Mouse (Mus musculus) kidney, adult 2 months (tissue): Measurements from ENCODE around the gene Mt3.

Source experiments
- CTCF ChIP-seq: fragments of 200-500 bp; conservative IDR thresholded peaks from 2 replicates; pipeline ENCODE4 v1.5.1; 2011; ENCODE audit warnings: low read depth, mild to moderate bottlenecking, control low read depth, low read length, moderate library complexity, mixed read lengths; ENCODE audit not compliant: insufficient read depth, insufficient read length
- POLR2A ChIP-seq: fragments of 200-500 bp; IDR thresholded peaks from one replicate; pipeline ENCODE4 v1.6.1; 2011; ENCODE audit warnings: low read depth, low read length, control low read depth

- TF ChIP-seq CTCF: no peak
- no peak for TF ChIP-seq POLR2A
These were observed 33.5 kb upstream of the Mt3 start for GRCm38 (mm10) chr8:94118776-94119430.
